Mouse (Mus musculus): ENCODE measurements around the gene Gda. TPM values are rescaled to one million over a fixed set of nuclear protein-coding genes. Genes with fewer than 3 reads are reported as not detected.

The Gda gene
- polyA plus RNA-seq, 1 experiment from 2014 or later: 0.18 TPM

- POLR2A ChIA-PET: no interaction called here
- in situ Hi-C loops (cut with MboI; ENCODE audit: low pct_unique_long_range_greater_than_20kb): no loop called here
- CTCF ChIA-PET: interaction anchor here (1.1 kb wide), 1 partner anchor 15 kb away, joined by 3 read pairs; no protein-coding TSS in a partner anchor
- no peak for TF ChIP-seq CTCF (IDR thresholded peaks at IDR 0.05)
- ATAC-seq: no peak
- peaks cover 6% of the 10 kb centered on the region for H3K27me3 ChIP-seq
- no peak for DNase-seq (ENCODE audit: low read depth, low spot score)
Observed at GRCm38 (mm10) chr19:21440841-21441240, 32.4 kb downstream of the Gda start.

DNA sequence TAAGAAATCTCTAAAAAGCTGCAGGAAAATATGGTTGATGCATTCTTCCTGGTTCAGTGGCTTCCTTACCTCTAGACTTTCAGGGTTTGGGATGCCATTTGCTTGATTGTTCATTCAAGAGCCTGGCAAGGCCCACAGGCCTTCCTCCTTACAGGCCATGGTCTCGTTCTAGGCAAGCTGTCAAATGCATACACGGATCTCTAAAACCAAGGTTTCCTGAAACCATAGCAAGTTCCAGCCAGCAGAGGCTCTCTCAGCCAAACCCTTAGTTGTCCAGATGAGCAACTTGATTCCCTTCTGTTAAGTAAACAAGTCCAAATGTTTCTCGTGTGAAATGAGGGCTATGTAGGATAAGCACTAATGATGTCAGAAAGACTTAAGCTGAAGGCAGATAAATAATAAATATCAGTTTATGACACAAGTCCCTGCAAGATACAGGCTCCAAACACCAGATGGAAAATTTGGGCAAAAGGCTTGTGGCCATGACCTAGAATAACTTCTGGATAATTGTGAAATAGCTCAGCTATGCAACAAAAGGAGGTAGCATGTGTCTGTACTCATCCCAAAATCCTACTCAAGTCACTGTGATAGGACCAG lies 34.0 kb downstream of the Gda start:
- ChIA-PET POLR2A (no interaction called here), CTCF (interaction anchor here (1.3 kb wide), 1 partner anchor 33 kb away, joined by 3 read pairs; no protein-coding TSS in a partner anchor)
- DNase-seq (ENCODE audit: low read depth, low spot score) (no peak), ATAC-seq (no peak)
- in situ Hi-C loops (cut with MboI; ENCODE audit: low pct_unique_long_range_greater_than_20kb): no loop called here
- H3K27me3 ChIP-seq: peaks cover 5% of the 10 kb centered on the region
- peak; percentile 13 for TF ChIP-seq CTCF (IDR thresholded peaks at IDR 0.05)

DNA sequence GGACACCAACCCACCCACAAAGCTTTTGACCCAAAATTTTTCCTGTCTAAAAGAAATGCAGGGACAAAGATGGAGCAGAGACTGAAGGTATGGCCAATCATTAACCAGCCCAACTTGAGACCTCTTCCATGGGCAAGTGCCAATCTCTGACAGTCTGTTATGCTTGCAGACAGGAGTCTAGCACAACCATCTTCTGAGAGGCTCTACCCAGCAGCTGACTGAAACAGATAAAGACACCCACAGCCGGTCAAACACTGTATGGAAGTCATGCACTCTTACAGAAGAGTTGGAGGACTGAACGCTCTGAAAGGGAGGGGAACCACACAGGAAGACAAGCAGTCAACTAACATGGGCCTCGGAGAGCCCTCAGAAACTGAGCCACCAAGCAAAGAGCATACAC lies 36.7 kb downstream of the Gda start:
- POLR2A ChIA-PET: no interaction called here
- DNase-seq (ENCODE audit: low read depth, low spot score): no peak
- TF ChIP-seq CTCF (IDR thresholded peaks at IDR 0.05): no peak
- ATAC-seq: no peak
- in situ Hi-C loops (cut with MboI; ENCODE audit: low pct_unique_long_range_greater_than_20kb): no loop called here
- CTCF ChIA-PET: no interaction called here
- H3K27me3 ChIP-seq: peaks cover 11% of the 10 kb centered on the region

GRCm38 (mm10) chr19:21433348-21433747 lies 39.9 kb downstream of the Gda start:
- peaks cover 19% of the 10 kb centered on the region for H3K27me3 ChIP-seq
- no peak for TF ChIP-seq CTCF (IDR thresholded peaks at IDR 0.05)
- CTCF ChIA-PET: no interaction called here
- in situ Hi-C loops (cut with MboI; ENCODE audit: low pct_unique_long_range_greater_than_20kb): no loop called here
- ATAC-seq: no peak
- POLR2A ChIA-PET: no interaction called here
- no peak for DNase-seq (ENCODE audit: low read depth, low spot score)

- DNase-seq (ENCODE audit: low read depth, low spot score) (no peak), ATAC-seq (no peak)
- ChIA-PET CTCF (no interaction called here), POLR2A (no interaction called here)
- TF ChIP-seq CTCF (IDR thresholded peaks at IDR 0.05): no peak
- in situ Hi-C loops (cut with MboI; ENCODE audit: low pct_unique_long_range_greater_than_20kb): no loop called here
- H3K27me3 ChIP-seq: peaks cover 24% of the 10 kb centered on the region
Observed at GRCm38 (mm10) chr19:21432879-21433278, 40.4 kb downstream of the Gda start.

- ChIA-PET POLR2A (no interaction called here), CTCF (no interaction called here)
- peaks cover 25% of the 10 kb centered on the region for H3K27me3 ChIP-seq
- DNase-seq (ENCODE audit: low read depth, low spot score) (no peak), ATAC-seq (no peak)
- in situ Hi-C loops (cut with MboI; ENCODE audit: low pct_unique_long_range_greater_than_20kb): no loop called here
- TF ChIP-seq CTCF (IDR thresholded peaks at IDR 0.05): no peak
Observed at GRCm38 (mm10) chr19:21432286-21432685, 41.0 kb downstream of the Gda start.

DNA sequence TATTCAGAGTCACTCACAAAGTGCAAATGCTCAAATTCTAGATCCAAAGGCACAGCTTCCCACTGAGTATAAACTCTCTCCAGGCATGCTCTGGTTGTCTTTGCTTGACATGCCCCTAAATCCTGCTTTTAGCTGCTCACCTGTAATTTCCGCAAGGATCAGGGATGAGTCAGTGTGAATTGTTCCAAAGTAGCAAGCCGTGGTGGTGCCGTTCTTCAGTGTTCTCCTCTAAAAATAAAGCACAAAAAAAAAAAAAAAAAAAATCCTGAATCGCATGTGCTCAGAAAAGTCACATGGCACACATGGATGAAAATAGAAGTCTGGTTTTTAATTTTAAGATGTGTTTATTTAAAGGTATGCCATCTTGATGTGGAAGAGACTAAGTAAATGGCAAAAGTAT lies 47.9 kb downstream of the Gda start:
- POLR2A ChIA-PET: no interaction called here
- CTCF ChIA-PET: no interaction called here
- TF ChIP-seq CTCF (IDR thresholded peaks at IDR 0.05): no peak
- ATAC-seq: no peak
- peaks cover 37% of the 10 kb centered on the region for H3K27me3 ChIP-seq
- no peak for DNase-seq (ENCODE audit: low read depth, low spot score)
- in situ Hi-C loops (cut with MboI; ENCODE audit: low pct_unique_long_range_greater_than_20kb): no loop called here

- CTCF ChIA-PET: no interaction called here
- DNase-seq (ENCODE audit: low read depth, low spot score) (no peak), ATAC-seq (no peak)
- TF ChIP-seq CTCF (IDR thresholded peaks at IDR 0.05): no peak
- POLR2A ChIA-PET: no interaction called here
- H3K27me3 ChIP-seq: peaks cover 54% of the 10 kb centered on the region
- in situ Hi-C loops (cut with MboI; ENCODE audit: low pct_unique_long_range_greater_than_20kb): no loop called here
Observed at GRCm38 (mm10) chr19:21423731-21424130, 49.5 kb downstream of the Gda start.

GRCm38 (mm10) chr19:21418418-21418817 lies 54.8 kb downstream of the Gda start:
- no peak for TF ChIP-seq CTCF (IDR thresholded peaks at IDR 0.05)
- CTCF ChIA-PET: interaction anchor here (0.8 to 1.1 kb wide), 2 partner anchors 9 to 12 kb away, joined by 3 to 4 read pairs; no protein-coding TSS in a partner anchor
- no peak for DNase-seq (ENCODE audit: low read depth, low spot score)
- ATAC-seq: no peak
- peaks cover 63% of the 10 kb centered on the region for H3K27me3 ChIP-seq
- POLR2A ChIA-PET: no interaction called here
- in situ Hi-C loops (cut with MboI; ENCODE audit: low pct_unique_long_range_greater_than_20kb): no loop called here

- CTCF ChIA-PET: interaction anchor here (1.0 kb wide), 1 partner anchor 25 kb away, joined by 3 read pairs; no protein-coding TSS in a partner anchor
- in situ Hi-C loops (cut with MboI; ENCODE audit: low pct_unique_long_range_greater_than_20kb): no loop called here
Observed at GRCm38 (mm10) chr19:21415377-21415776, 57.9 kb downstream of the Gda start.

GRCm38 (mm10) chr19:21409178-21409577 lies 64.1 kb downstream of the Gda start:
- DNase-seq (ENCODE audit: low read depth, low spot score) (no peak), ATAC-seq (no peak)
- in situ Hi-C loops (cut with MboI; ENCODE audit: low pct_unique_long_range_greater_than_20kb): no loop called here
- peaks cover 63% of the 10 kb centered on the region for H3K27me3 ChIP-seq
- CTCF ChIA-PET: no interaction called here
- POLR2A ChIA-PET: no interaction called here
- TF ChIP-seq CTCF (IDR thresholded peaks at IDR 0.05): no peak

More at GRCm38 (mm10) chr19:21415377-21415776, 57.9 kb downstream of the Gda start:
- DNase-seq (ENCODE audit: low read depth, low spot score) (no peak), ATAC-seq (no peak)
- TF ChIP-seq CTCF (IDR thresholded peaks at IDR 0.05): no peak
- H3K27me3 ChIP-seq: peaks cover 78% of the 10 kb centered on the region
- POLR2A ChIA-PET: no interaction called here

- in situ Hi-C loops (cut with MboI; ENCODE audit: low pct_unique_long_range_greater_than_20kb): no loop called here
- POLR2A ChIA-PET: no interaction called here
Observed at GRCm38 (mm10) chr19:21407363-21407762, 65.9 kb downstream of the Gda start.

More at GRCm38 (mm10) chr19:21407363-21407762, 65.9 kb downstream of the Gda start:
- CTCF ChIA-PET: interaction anchor here (0.8 kb wide), 1 partner anchor 31 kb away, joined by 3 read pairs; no protein-coding TSS in a partner anchor
- no peak for ATAC-seq
- peaks cover 58% of the 10 kb centered on the region for H3K27me3 ChIP-seq
- no peak for DNase-seq (ENCODE audit: low read depth, low spot score)
- no peak for TF ChIP-seq CTCF (IDR thresholded peaks at IDR 0.05)

Measured in Patski (cell line).